Mouse (Mus musculus) lung, embryonic 14.5 days (tissue): ENCODE data around the gene Ltk. TPM values are rescaled to one million over a fixed set of nuclear protein-coding genes. Genes with fewer than 3 reads are reported as not detected.

Experiments used
- ATAC-seq: fragments of 200-750 bp; cut with Nextera tagmentation; 2 replicates; pipeline ENCODE4 v1.8.0; 2017; ENCODE audit warnings: mild to moderate bottlenecking, moderate TSS enrichment, moderate library complexity; ENCODE audit not compliant: insufficient read depth
- DNase-seq: peaks from one replicate; pipeline ENCODE4 v3.0.0-alpha.2; 2015
- H3K27ac ChIP-seq: fragments of 300-500 bp; sonication (generic); 2 replicates; pipeline ENCODE4 v1.5.1; 2014; ENCODE audit warnings: low read depth, mild to moderate bottlenecking, moderate library complexity
- H3K27me3 ChIP-seq: fragments of 300-500 bp; sonication (generic); 2 replicates; pipeline ENCODE4 v1.6.1; 2014; ENCODE audit warnings: low read length, control low read depth; ENCODE audit not compliant: insufficient read depth
- H3K36me3 ChIP-seq: fragments of 300-500 bp; sonication (generic); 2 replicates; pipeline ENCODE4 v1.6.1; 2014; ENCODE audit warnings: control low read depth; ENCODE audit not compliant: insufficient read depth
- H3K4me1 ChIP-seq: fragments of 300-500 bp; sonication (generic); 2 replicates; pipeline ENCODE4 v1.6.1; 2014; ENCODE audit warnings: antibody characterized with exemption, control low read depth; ENCODE audit not compliant: insufficient read depth
- H3K4me2 ChIP-seq: fragments of 300-500 bp; sonication (generic); 2 replicates; pipeline ENCODE4 v1.6.1; 2014; ENCODE audit warnings: mild to moderate bottlenecking
- H3K4me3 ChIP-seq: fragments of 300-500 bp; sonication (generic); 2 replicates; pipeline ENCODE4 v1.5.1; 2014; ENCODE audit warnings: low read depth, low read length
- H3K9ac ChIP-seq: fragments of 300-500 bp; sonication (generic); 2 replicates; pipeline ENCODE4 v1.6.1; 2014
- H3K9me3 ChIP-seq: fragments of 300-500 bp; sonication (generic); 2 replicates; pipeline ENCODE4 v1.6.1; 2016; ENCODE audit warnings: low read depth, low read length, control low read depth
- CTCF ChIP-seq: IDR thresholded peaks from 2 replicates; pipeline ENCODE4 v1.5.1; 2016; ENCODE audit warnings: antibody characterized with exemption, low read depth
- WGBS: fragments of 180-500 bp; shearing (Covaris S2); extraction: QIAGEN DNeasy Blood & Tissue Kit; methylation state at CpG from one replicate; pipeline ENCODE4 v1.1.7; 2014; 5-methylcytosine and 5-hydroxymethylcytosine counted together
- polyA plus RNA-seq: library from polyadenylated mRNA; unstranded; fragments of >200 nt; fragmentation: Nextera tagmentation; extraction: Ambion mirVana; gene quantifications from 2 replicates; pipeline ENCODE4 v1.2.1, GENCODE M21; 2014

The Ltk gene
- polyA plus RNA-seq, 1 experiment from 2014 or later: 0.83 TPM

DNA sequence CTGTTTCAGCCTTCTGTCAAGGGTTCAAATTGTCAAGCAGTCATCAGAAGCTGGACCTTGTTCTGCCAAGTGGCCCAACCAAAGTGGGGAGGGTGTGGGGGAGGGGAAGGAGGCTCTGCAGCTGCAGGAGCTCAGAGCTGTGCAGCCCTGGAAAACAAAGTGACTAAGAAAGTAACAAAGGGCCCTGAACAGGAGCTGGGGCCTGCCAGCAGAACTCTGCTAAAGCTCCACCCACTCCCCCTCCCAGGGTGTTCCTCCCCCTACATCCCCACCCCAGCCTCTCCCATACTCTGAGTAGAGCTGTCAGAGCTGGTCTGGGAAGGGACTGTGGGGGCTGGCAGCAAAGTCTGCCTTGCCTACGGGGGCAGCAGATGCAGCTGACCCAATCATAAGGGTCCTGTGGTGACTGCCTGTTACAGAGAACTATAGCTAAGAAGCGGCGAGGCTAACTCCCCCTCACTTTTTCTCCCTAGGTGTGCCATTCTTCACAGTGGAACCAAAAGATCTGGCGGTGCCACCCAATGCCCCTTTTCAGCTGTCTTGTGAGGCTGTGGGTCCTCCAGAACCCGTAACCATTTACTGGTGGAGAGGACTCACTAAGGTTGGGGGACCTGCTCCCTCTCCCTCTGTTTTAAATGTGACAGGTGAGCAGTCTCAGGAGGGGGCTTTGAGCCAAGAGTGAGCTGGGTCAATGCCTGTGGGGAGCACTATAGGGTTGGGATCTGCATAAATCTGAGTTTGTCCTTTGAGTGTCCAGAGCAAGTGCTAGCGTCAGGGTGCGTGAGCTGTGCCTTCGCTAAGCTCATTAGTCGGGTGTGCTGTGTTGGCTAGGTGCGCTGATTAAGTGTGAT is 42.8 kb upstream of the Ltk start:
- Histone ChIP-seq H3K27me3 (no peaks in the 10 kb centered on the region), H3K4me3 (no peak overlapping the region), H3K36me3 (peaks cover 27% of the 10 kb centered on the region), H3K9ac (no peak overlapping the region), H3K9me3 (no peaks in the 10 kb centered on the region), H3K4me2 (0 out of 2 replicates have a peak overlapping the region, but pooled peaks have one; percentile 8), H3K4me1 (0 out of 2 replicates have a peak, but pooled peaks cover 8% of the 10 kb centered on the region), H3K27ac (peak overlapping the region; percentile 33; the same call in 1 of the 2 replicates)
- ATAC-seq (peak; percentile 12; the same call in 1 of the 2 replicates), DNase-seq (peak; percentile 44)
- TF ChIP-seq CTCF: no peak
- 62% methylated on average over 10 of the region's 10 CpGs for WGBS

DNA sequence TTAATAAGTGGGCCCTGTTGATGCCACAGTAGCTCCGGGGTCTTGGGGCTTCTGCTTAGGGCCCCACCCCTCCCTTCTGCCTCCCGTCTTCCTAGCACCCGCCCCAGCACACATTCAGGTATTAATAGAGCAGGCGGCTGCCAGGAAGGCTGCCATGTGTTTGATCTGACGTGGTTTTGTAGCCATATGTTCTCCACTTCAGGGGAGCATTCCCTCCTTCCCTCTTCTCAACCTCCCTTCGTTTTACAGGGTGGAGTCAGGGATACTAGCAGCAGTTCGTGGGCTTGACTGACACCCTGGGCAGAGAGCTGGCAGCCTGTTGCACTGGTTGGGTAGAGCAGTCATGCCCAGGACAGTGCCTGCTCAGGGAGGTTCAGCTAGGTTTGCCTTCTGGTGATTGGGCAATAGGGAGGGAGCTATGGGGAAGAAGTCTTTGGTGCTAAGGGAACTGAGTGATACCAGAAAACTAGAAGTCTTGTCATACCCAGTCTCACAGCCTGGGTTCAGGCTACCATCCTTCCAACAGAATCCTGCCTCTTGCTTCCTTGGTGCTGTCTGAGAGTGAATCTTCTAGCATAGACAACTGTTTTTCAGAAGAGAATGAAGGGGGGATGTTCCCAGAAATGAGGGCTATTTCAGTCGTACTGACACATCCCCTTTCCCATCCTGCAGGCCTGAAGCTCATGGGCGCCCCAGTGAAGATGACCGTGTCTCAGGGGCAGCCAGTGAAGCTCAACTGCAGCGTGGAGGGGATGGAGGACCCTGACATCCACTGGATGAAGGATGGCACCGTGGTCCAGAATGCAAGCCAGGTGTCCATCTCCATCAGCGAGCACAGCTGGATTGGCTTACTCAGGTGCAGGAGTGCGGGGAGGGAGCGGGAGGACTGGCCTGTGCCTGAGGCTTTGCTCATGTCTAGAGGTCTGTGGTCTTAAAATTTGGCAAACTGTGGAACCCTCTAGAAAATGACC is 40.9 kb upstream of the Ltk start:
- Histone ChIP-seq H3K36me3 (peaks cover 27% of the 10 kb centered on the region), H3K4me2 (peak overlapping the region; percentile 95), H3K27ac (no peak overlapping the region), H3K4me3 (peak overlapping the region; percentile 84), H3K27me3 (no peaks in the 10 kb centered on the region), H3K9ac (peak overlapping the region; percentile 78), H3K4me1 (0 out of 2 replicates have a peak, but pooled peaks cover 8% of the 10 kb centered on the region), H3K9me3 (no peaks in the 10 kb centered on the region)
- WGBS: 54% methylated on average over 15 of the region's 15 CpGs
- DNase-seq: no peak
- no peak for ATAC-seq
- no peak for TF ChIP-seq CTCF

DNA sequence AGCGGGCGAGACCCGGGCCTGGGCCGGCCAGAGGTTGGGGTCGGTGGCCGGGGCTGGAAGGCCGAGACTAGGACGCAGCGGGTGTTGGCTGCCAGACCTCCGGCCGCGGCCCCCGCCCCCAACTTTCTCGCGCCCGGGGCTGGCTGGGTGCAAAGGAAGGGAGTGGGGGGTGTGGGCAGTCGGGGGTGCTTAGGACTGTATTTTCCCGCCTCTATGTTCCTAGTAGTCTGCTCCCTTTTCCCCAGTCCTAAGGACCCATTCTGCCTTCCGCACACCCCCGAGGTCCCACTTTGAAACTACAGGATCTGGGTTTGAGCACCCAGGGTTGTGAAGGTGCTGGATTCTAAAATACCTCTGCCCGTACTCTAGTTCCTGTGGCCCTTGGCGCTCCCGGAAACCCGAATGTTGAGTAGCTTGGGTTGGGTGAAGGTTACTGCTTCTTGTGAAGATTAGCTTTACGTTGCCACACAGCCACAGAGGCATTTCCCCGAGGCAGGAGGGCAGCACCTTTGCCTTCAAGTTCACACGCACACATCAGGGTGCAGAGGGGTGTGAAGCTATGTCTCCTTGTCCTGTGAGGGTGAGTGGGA is 39.8 kb upstream of the Ltk start:
- Histone ChIP-seq H3K27ac (peak overlapping the region; percentile 18; the same call in 1 of the 2 replicates), H3K4me2 (peak overlapping the region; percentile 95), H3K9ac (peak overlapping the region; percentile 78), H3K9me3 (no peaks in the 10 kb centered on the region), H3K4me3 (peak overlapping the region; percentile 84), H3K36me3 (peaks cover 20% of the 10 kb centered on the region), H3K27me3 (no peaks in the 10 kb centered on the region), H3K4me1 (0 out of 2 replicates have a peak, but pooled peaks cover 8% of the 10 kb centered on the region)
- TF ChIP-seq CTCF: no peak
- DNase-seq (peak; percentile 34), ATAC-seq (no peak; the same call in 1 of the 2 replicates)
- under 1% methylated on average over 25 of the region's 27 CpGs for WGBS

- under 1% methylated on average over 51 of the region's 89 CpGs for WGBS
- Histone ChIP-seq H3K27me3 (no peaks in the 10 kb centered on the region), H3K9me3 (no peaks in the 10 kb centered on the region), H3K4me3 (peak overlapping the region; percentile 84), H3K4me1 (0 out of 2 replicates have a peak, but pooled peaks cover 8% of the 10 kb centered on the region), H3K27ac (peak overlapping the region; percentile 18; the same call in 1 of the 2 replicates), H3K9ac (peak overlapping the region; percentile 78), H3K4me2 (peak overlapping the region; percentile 95), H3K36me3 (peaks cover 13% of the 10 kb centered on the region)
- DNase-seq: peak; percentile 62
- ATAC-seq: peak; percentile 79
- TF ChIP-seq CTCF: no peak
Observed at GRCm38 (mm10) chr2:119799181-119799960, 39.1 kb upstream of the Ltk start.

DNA sequence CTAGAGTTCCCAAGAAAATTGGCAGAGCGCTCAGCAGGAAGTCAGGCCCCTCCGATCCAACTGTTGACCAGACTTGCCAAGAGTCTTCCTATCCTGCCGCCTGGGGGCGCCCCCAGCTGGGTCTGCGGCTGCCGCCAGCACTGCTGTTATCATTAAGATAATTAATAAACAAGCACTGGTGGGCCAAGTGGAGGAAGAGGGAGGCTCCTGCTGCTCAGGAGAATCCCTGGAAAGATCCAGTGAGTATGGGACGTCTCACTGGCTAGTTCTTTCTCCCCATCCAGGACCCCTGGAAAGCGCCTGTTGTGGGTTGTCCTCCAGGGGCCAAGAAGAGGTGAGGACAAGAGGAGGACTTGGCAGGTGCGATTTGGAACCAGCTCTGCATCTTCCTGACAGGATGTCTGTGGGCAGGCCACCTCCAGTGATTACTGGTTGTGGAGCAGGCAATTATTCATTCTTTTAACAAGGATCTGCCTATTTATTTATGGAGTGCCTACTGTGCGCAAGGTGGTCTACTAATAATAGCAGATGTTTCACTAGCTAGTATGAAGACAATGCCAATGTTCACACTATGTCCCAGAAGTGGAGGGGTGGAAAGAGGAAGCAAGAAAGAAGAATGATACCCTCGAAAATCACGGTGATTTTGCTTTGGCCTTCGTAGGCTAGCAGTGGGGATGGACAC is 38.2 kb upstream of the Ltk start:
- H3K9ac ChIP-seq: no peak overlapping the region
- H3K36me3 ChIP-seq: peaks cover 3% of the 10 kb centered on the region; the same call in 1 of the 2 replicates
- no peaks in the 10 kb centered on the region for H3K9me3 ChIP-seq
- peak; percentile 70 for TF ChIP-seq CTCF
- H3K4me2 ChIP-seq: peak overlapping the region; percentile 95
- DNase-seq (peak; percentile 89), ATAC-seq (peak; percentile 38; the same call in 1 of the 2 replicates)
- no peak overlapping the region for H3K27ac ChIP-seq
- H3K27me3 ChIP-seq: no peaks in the 10 kb centered on the region
- WGBS: 9% methylated on average over 13 of the region's 13 CpGs
- H3K4me1 ChIP-seq: 0 out of 2 replicates have a peak, but pooled peaks cover 8% of the 10 kb centered on the region
- no peak overlapping the region for H3K4me3 ChIP-seq
